Mouse (Mus musculus) inflammation-experienced regulatory T-cells, adult 6 months (primary cell): ENCODE data around the gene Foxb1. TPM values are rescaled to one million over a fixed set of nuclear protein-coding genes. Genes with fewer than 3 reads are reported as not detected.

ENCODE experiments used
- ATAC-seq: one replicate; pipeline ENCODE4 v1.8.0; 2017
- polyA plus RNA-seq, 3 experiments: library from polyadenylated mRNA; unstranded; fragments of 100-300 nt; shearing (Covaris generic); gene quantifications; one replicate each; pipeline ENCODE4 v1.2.1; 2017

Foxb1 gene
- polyA plus RNA-seq, 3 experiments from 2014 or later, result not detected

DNA sequence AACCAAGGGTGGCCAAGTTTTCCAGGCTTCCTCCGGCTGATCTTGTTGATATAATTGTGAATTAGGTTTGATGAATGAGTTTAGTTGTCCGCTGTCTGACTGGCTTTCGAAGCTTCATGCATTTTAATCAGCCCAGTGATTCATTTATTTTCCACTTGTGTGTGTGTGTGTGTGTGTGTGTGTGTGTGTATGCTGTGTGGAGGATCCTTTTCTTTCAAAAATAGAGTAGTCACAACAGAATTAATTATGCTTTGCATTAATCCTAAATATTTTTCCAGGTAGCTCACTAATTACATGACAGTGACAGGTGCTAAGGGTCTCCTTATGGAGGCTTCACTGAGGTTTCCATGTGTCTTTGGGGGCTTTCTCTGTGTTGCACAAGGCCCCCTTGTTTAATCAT, 4.3 kb downstream of the Foxb1 start:
- ATAC-seq, result no peak

GRCm38 (mm10) chr9:69756041-69756440, 4.7 kb downstream of the Foxb1 start:
- no peak for ATAC-seq

GRCm38 (mm10) chr9:69755157-69755556, 5.6 kb downstream of the Foxb1 start:
- ATAC-seq, result no peak

GRCm38 (mm10) chr9:69754712-69755111, 6.0 kb downstream of the Foxb1 start:
- ATAC-seq, result no peak

- no peak for ATAC-seq
Measured at GRCm38 (mm10) chr9:69754291-69754690, 6.4 kb downstream of the Foxb1 start.

GRCm38 (mm10) chr9:69747971-69748370, 12.8 kb downstream of the Foxb1 start:
- ATAC-seq, result no peak

GRCm38 (mm10) chr9:69728736-69729135, 32.0 kb downstream of the Foxb1 start:
- ATAC-seq, result no peak

- no peak for ATAC-seq
Measured at GRCm38 (mm10) chr9:69718431-69718830, 42.3 kb downstream of the Foxb1 start.

DNA sequence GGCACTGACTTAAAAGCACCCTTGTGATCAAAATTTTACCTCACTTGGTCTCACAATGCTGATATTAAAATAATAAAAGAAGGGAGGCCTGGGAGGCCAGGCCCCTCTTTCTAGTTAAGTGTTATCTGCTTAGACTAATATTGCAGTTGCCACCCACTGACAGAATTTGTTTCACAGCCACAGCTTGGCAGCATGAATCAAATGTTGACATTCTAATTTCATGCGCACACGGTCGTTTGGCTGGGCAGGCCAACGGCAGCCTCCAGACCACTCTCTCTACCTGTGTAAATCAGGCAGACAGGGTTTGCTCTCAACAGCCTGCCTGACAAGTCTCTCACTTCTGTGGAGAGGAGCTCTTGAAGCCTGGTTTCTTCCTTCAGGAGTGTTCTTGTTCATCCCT, 44.4 kb downstream of the Foxb1 start:
- ATAC-seq, result no peak

GRCm38 (mm10) chr9:69715445-69715844, 45.3 kb downstream of the Foxb1 start:
- no peak for ATAC-seq

- no peak for ATAC-seq
Measured at GRCm38 (mm10) chr9:69714346-69714745, 46.4 kb downstream of the Foxb1 start.

- no peak for ATAC-seq
Measured at GRCm38 (mm10) chr9:69713577-69714327, 47.0 kb downstream of the Foxb1 start.

DNA sequence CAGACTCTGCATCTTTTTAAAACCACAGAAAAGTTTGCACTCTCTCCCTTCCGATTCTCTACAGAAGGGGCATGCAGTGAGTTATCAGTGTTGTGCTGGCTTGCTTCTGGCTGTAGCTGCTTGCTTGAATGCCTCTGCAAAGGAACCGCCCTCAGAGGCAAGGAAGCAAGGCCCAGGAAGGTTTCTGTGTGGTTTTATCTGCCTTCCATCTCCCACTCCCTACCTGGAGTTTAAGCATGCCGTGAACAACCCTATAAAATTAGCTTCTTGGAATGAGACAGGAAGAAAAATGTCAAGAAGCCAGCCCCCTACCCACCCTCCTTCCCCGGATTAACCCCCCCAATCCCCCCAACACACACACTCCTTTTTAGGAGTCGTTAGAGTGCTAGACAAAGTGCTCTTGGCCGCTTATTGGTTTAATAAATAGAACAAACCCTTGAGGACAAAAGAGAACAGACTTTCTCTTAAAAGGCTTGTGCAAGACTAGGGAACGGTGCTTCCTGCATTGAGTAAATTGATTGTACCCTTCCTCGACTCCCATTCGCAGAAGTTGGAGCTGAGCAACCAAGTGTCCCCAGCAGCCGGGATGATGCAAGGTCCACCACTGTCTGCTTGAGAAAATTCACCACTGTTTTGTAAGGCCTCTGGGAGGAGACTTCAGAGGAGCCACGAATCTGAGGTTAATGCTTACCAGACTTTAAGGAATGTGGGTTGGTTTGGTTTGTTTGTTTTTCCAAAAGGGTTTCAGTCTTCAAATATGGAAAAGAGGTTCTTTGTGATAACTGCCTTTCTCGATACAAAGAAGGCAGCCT, 47.8 kb downstream of the Foxb1 start:
- ATAC-seq, result no peak

Other genes starting within 250 kb of the Foxb1 start
- gene Bnip2, start 228.5 kb upstream of the Foxb1 start, polyA plus RNA-seq, result 10 to 100 TPM; 35.8 to 59.1 (median 36.0) TPM